Mouse (Mus musculus) liver, embryonic 14.5 days (tissue): Measurements from ENCODE around the gene Aoc2. TPM values are rescaled to one million over a fixed set of nuclear protein-coding genes. Genes with fewer than 3 reads are reported as not detected.
A peak's percentile ranks its signal among the peaks of the same experiment; 100 is the strongest.
"Not testable (repeated sequence)": the region's sequence is repeated elsewhere in the genome, so short reads cannot be mapped to it uniquely, and the experiment has no call there.

Experiments
- ATAC-seq: fragments of 200-750 bp; cut with Nextera tagmentation; 2 replicates; pipeline ENCODE4 v1.8.0; 2017; ENCODE audit warnings: moderate number of reproducible peaks, mild to moderate bottlenecking, moderate library complexity; ENCODE audit not compliant: insufficient read depth
- DNase-seq, 3 experiments: peaks; one replicate each; pipeline ENCODE4 v3.0.0-alpha.2; 2012 to 2013; ENCODE audit warnings: low read depth in 3 of 3, low spot score in 3 of 3
- H3K27ac ChIP-seq: fragments of 300-500 bp; sonication (generic); 2 replicates; pipeline ENCODE4 v1.5.1; 2014; ENCODE audit warnings: moderate library complexity, mild to moderate bottlenecking, control low read depth, inconsistent platforms
- H3K27me3 ChIP-seq: fragments of 300-500 bp; sonication (generic); 2 replicates; pipeline ENCODE4 v1.6.1; 2014; ENCODE audit warnings: mild to moderate bottlenecking, low read length, moderate library complexity; ENCODE audit not compliant: control insufficient read depth, insufficient read depth
- H3K36me3 ChIP-seq: fragments of 300-500 bp; sonication (generic); replicated peaks from 2 replicates; pipeline ENCODE4 v1.6.1; 2014; ENCODE audit warnings: low read depth; ENCODE audit not compliant: control insufficient read depth, insufficient read depth
- H3K4me1 ChIP-seq, 2 experiments: fragments of 200-500 bp in 1 of 2; fragments of 300-500 bp in 1 of 2; sonication (generic) in 1 of 2; replicated peaks; 2 replicates each; pipeline ENCODE4 v1.6.1; 2012 to 2014; ENCODE audit warnings: antibody characterized with exemption in 1 of 2, inconsistent platforms in 1 of 2, low read length in 1 of 2; ENCODE audit not compliant: control insufficient read depth in 2 of 2, insufficient read depth in 2 of 2
- H3K4me2 ChIP-seq: fragments of 300-500 bp; sonication (generic); 2 replicates; pipeline ENCODE4 v1.6.1; 2014; ENCODE audit warnings: low read depth, mild to moderate bottlenecking, control low read depth, moderate library complexity
- H3K4me3 ChIP-seq, 2 experiments: fragments of 200-500 bp in 1 of 2; fragments of 300-500 bp in 1 of 2; sonication (generic) in 1 of 2; 2 replicates each; pipeline ENCODE4 v1.5.1; 2012 to 2014; ENCODE audit warnings: low read depth in 2 of 2, low read length in 2 of 2, mild to moderate bottlenecking in 2 of 2, control low read depth in 1 of 2, inconsistent platforms in 1 of 2, moderate library complexity in 1 of 2; ENCODE audit not compliant: insufficient read depth in 1 of 2
- H3K9ac ChIP-seq: fragments of 300-500 bp; sonication (generic); replicated peaks from 2 replicates; pipeline ENCODE4 v1.6.1; 2014; ENCODE audit warnings: mild to moderate bottlenecking, control low read depth, moderate library complexity
- H3K9me3 ChIP-seq: fragments of 300-500 bp; sonication (generic); 2 replicates; pipeline ENCODE4 v1.6.1; 2016; ENCODE audit warnings: low read length, mixed read lengths; ENCODE audit not compliant: control insufficient read depth
- CTCF ChIP-seq: IDR thresholded peaks from 2 replicates; pipeline ENCODE4 v1.5.1; 2016; ENCODE audit warnings: antibody characterized with exemption, low read depth, control low read depth
- EP300 ChIP-seq: IDR thresholded peaks from 2 replicates; pipeline ENCODE4 v1.6.1; 2016; ENCODE audit warnings: antibody characterized with exemption, low read depth
- WGBS: fragments of 180-500 bp; shearing (Covaris S2); extraction: QIAGEN DNeasy Blood & Tissue Kit; methylation state at CpG from one replicate; pipeline ENCODE4 v1.1.7; 2014; ENCODE audit not compliant: insufficient replicate concordance; 5-methylcytosine and 5-hydroxymethylcytosine counted together
- polyA plus RNA-seq, 2 experiments: library from polyadenylated mRNA; depleted of rRNA in 1 of 2; stranded (reverse) in 1 of 2; unstranded in 1 of 2; fragments of >200 nt; fragmentation: Nextera tagmentation in 1 of 2; extraction: Ambion mirVana in 1 of 2; gene quantifications; 2 replicates each; pipeline versions ENCODE4 v1.2.1 to v1.2.3; 2012 to 2014

Aoc2 gene
- polyA plus RNA-seq, 2 experiments = 1.0 to 4.7 TPM

GRCm38 (mm10) chr11:101360651-101361113, 35.8 kb downstream of the Aoc2 start:
- Histone ChIP-seq H3K4me2 (no peak overlapping the region), H3K9me3 (no peaks in the 10 kb centered on the region), H3K4me1 (peaks cover 2 to 25% of the 10 kb centered on the region in 2 experiments; a peak in 3 of 4 replicates), H3K9ac (no peak overlapping the region), H3K36me3 (no peaks in the 10 kb centered on the region), H3K27ac (no peak overlapping the region), H3K27me3 (no peaks in the 10 kb centered on the region), H3K4me3 (no peak overlapping the region)
- 35% methylated on average over 3 of the region's 3 CpGs for WGBS
- TF ChIP-seq EP300 (no peak), CTCF (no peak)
- no peak for ATAC-seq
- no peak for DNase-seq

DNA sequence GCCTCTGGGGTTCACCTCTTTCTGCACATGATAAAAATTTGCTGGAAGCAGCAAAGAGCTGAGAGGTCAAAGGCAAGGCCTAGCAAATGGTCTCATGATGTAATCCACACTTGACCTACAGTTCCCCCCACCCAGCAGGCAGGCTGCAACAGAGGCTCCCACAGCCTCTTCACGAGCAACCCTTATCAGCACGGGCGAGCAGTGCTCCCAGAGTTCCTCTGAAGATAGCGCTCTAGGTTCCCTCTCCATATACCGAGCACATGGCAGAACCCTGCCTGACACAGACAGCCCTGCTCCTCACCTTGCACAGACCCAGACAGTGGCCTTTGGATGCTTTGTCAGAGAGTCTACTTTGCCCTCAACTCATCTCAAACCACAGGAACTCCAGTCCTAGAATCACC, 39.7 kb downstream of the Aoc2 start:
- Histone ChIP-seq H3K9ac (no peak overlapping the region), H3K36me3 (no peaks in the 10 kb centered on the region), H3K4me2 (no peak overlapping the region), H3K4me1 (peaks cover 2 to 27% of the 10 kb centered on the region in 2 experiments; a peak in 3 of 4 replicates), H3K9me3 (no peaks in the 10 kb centered on the region), H3K27ac (no peak overlapping the region), H3K27me3 (no peaks in the 10 kb centered on the region), H3K4me3 (no peak overlapping the region)
- 6% methylated on average over 5 of the region's 5 CpGs for WGBS
- no peak for DNase-seq
- no peak for TF ChIP-seq EP300
- no peak for TF ChIP-seq CTCF
- ATAC-seq = peak; percentile 49; the same call in 1 of the 2 replicates

DNA sequence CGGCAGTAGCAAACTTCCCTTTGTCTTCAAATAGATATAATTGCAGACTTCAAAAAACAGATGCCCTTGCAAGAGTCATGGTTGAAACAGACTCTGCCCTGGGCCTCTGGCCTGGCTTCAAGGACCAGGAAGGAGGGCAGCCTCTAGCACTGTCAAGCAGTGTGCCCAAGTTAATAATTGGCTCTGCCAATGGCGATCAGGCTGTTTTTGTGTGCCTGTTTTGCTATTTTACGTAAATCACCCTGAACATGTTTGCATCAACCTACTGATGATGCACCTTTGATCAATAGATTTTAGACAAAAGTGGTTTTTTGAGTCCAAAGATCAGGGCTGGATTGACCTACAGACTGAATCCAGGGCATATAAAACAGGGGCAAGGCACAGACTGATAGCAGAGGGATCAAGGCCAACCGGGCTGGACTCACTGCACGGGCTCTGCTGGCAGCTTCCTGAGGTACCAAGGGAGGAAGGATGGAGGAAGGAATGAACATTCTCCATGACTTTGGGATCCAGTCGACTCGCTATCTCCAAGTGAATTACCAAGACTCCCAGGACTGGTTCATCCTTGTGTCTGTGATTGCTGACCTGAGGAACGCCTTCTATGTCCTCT, 42.6 kb downstream of the Aoc2 start, which contains the start of gene G6pc:
Gene G6pc, plus strand, starts transcription at position 236 of the 610 bp plus-strand sequence.
- TF ChIP-seq EP300 (no peak), CTCF (no peak)
- WGBS = 66% methylated on average over 8 of the region's 8 CpGs
- Histone ChIP-seq H3K4me1 (peaks cover 2 to 19% of the 10 kb centered on the region in 2 experiments; a peak in 3 of 4 replicates), H3K27ac (no peak within 1 kb of the TSS), H3K27me3 (no peaks in the 10 kb centered on the region), H3K4me2 (no peak within 1 kb of the TSS), H3K4me3 (no peak within 1 kb of the TSS), H3K9me3 (no peaks in the 10 kb centered on the region), H3K36me3 (no peaks in the 10 kb centered on the region), H3K9ac (no peak within 1 kb of the TSS)
- DNase-seq (no peak), ATAC-seq (no peak)

DNA sequence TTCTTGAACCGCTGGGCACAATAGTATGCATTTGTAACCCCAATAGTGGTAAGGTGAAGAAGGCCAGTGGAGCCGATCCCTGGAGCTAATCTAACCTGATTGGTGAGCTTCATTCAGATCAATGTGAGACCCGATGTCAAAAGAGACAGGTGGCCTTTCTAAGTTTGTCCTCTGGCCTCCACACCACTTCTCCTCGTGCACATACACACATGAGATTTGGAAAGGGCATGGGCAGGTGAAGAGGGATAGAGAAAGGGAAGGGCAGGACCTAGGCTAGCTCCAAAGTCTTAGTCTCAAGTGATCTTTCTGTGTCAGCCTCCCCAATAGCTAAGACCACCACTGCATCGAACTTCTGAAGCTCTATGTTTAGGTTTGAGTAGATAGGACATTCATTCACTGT, 45.3 kb downstream of the Aoc2 start:
- H3K4me2 ChIP-seq = no peak overlapping the region
- 49% methylated on average over 5 of the region's 5 CpGs for WGBS
- H3K27me3 ChIP-seq = no peaks in the 10 kb centered on the region
- H3K27ac ChIP-seq = no peak overlapping the region
- H3K36me3 ChIP-seq = no peaks in the 10 kb centered on the region
- H3K9me3 ChIP-seq = no peaks in the 10 kb centered on the region
- H3K4me1 ChIP-seq = 0 out of 4 replicates have a peak, but pooled peaks cover 0 to 2% of the 10 kb centered on the region in 2 experiments
- no peak overlapping the region for H3K9ac ChIP-seq
- TF ChIP-seq CTCF = no peak
- DNase-seq (no peak), ATAC-seq (no peak)
- H3K4me3 ChIP-seq = no peak overlapping the region

GRCm38 (mm10) chr11:101374421-101374938, 49.6 kb downstream of the Aoc2 start:
- 40% methylated on average over 7 of the region's 7 CpGs for WGBS
- H3K27me3 ChIP-seq = no peaks in the 10 kb centered on the region; the same call in 1 of the 2 replicates
- ATAC-seq (no peak), DNase-seq (no peak)
- H3K4me2 ChIP-seq = no peak overlapping the region
- H3K27ac ChIP-seq = no peak overlapping the region
- TF ChIP-seq CTCF (no peak), EP300 (no peak)
- no peaks in the 10 kb centered on the region for H3K9me3 ChIP-seq
- H3K9ac ChIP-seq = no peak overlapping the region
- no peak overlapping the region for H3K4me3 ChIP-seq
- H3K4me1 ChIP-seq = no peaks in the 10 kb centered on the region
- H3K36me3 ChIP-seq = no peaks in the 10 kb centered on the region

- not testable (repeated sequence) for H3K9me3 ChIP-seq, H3K9ac ChIP-seq, H3K4me3 ChIP-seq, H3K4me2 ChIP-seq, H3K27me3 ChIP-seq, DNase-seq, H3K4me1 ChIP-seq, H3K36me3 ChIP-seq, H3K27ac ChIP-seq, ATAC-seq
- 72% methylated on average over 8 of the region's 8 CpGs for WGBS
Measured at GRCm38 (mm10) chr11:101378196-101378595, 53.3 kb downstream of the Aoc2 start.
